Mouse (Mus musculus): ENCODE data around the gene Gm17657. TPM values are rescaled to one million over a fixed set of nuclear protein-coding genes. Genes with fewer than 3 reads are reported as not detected.

The Gm17657 gene
- polyA plus RNA-seq, 1 experiment from 2014 or later: not detected

DNA sequence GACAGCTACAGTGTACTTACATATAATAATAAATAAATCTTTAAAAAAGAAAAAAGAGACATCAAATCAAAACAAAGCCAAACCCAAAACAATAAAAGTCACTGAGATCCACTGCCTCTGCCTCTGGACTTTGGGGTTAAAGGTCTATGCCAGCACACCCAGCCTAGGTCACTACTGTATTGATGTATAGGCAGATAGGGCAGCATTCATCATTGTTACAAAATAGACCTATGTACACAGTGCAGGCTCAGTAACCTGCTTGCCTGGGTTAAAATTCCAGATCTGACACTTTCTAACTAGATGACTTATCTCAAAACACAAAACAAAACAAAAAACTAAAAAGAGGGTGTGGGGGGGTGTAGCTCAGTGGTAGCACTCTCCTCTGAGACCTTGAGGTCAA is 4.7 kb upstream of the Gm17657 start:
- Histone ChIP-seq H3K9ac (ENCODE audit: low read length) (no peak overlapping the region), H3K4me2 (ENCODE audit: low read depth) (no peak overlapping the region), H3K9me3 (ENCODE audit: control insufficient read depth, low read length) (no peaks in the 10 kb centered on the region), H3K4me3 (ENCODE audit: low read depth, low read length) (no peak overlapping the region), H3K4me1 (ENCODE audit: control insufficient read depth, insufficient read depth, low read length) (peaks cover 13% of the 10 kb centered on the region), H3K36me3 (ENCODE audit: control insufficient read depth, insufficient read depth, low read length) (no peaks in the 10 kb centered on the region), H3K27me3 (ENCODE audit: control insufficient read depth, insufficient read depth, low read length) (no peaks in the 10 kb centered on the region), H3K27ac (ENCODE audit: low read depth, low read length) (no peak overlapping the region)
- DNase-seq (ENCODE audit: low spot score) (no peak), ATAC-seq (ENCODE audit: insufficient read depth, low FRiP score, low TSS enrichment) (no peak)

DNA sequence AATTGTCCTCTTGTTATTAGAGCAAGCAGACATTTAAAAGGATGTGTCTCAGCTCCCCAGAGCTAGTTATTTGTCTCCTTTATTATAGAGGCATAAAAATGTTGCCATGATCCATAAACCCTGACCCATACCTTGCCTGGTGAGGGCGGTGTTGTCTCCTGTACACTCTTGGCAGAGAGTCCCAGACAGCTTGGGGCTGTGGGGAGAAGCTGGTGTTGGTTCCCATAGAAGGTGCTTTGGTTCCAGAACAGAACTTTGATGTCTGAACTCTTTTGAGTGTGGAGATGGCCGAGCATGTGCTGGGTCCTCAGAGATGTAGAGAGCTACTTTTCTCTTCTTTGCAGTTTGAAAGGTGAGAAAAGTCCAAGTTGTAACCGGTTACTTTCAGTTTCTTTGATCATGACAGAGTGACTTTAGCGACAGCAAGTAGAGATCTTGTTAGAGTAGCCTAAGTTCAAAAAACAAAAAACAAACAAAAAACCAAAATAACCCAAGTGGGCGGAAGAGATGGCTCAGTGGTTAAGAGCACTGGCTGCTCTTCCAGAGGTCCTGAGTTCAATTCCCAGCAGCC is 2.8 kb upstream of the Gm17657 start, which contains the start of gene Tmem217:
Gene Tmem217 (minus strand): TSS at position 224 of the 571 bp plus-strand sequence.
- Histone ChIP-seq H3K9me3 (ENCODE audit: control insufficient read depth, low read length) (no peaks in the 10 kb centered on the region), H3K36me3 (ENCODE audit: control insufficient read depth, insufficient read depth, low read length) (no peaks in the 10 kb centered on the region), H3K4me3 (ENCODE audit: low read depth, low read length) (no peak within 1 kb of the TSS), H3K4me1 (ENCODE audit: control insufficient read depth, insufficient read depth, low read length) (peaks cover 13% of the 10 kb centered on the region), H3K27ac (ENCODE audit: low read depth, low read length) (no peak within 1 kb of the TSS), H3K9ac (ENCODE audit: low read length) (no peak within 1 kb of the TSS), H3K4me2 (ENCODE audit: low read depth) (no peak within 1 kb of the TSS), H3K27me3 (ENCODE audit: control insufficient read depth, insufficient read depth, low read length) (no peaks in the 10 kb centered on the region)
- DNase-seq (ENCODE audit: low spot score) (no peak), ATAC-seq (ENCODE audit: insufficient read depth, low FRiP score, low TSS enrichment) (no peak)
- 93% methylated on average over 5 of the region's 5 CpGs for WGBS

DNA sequence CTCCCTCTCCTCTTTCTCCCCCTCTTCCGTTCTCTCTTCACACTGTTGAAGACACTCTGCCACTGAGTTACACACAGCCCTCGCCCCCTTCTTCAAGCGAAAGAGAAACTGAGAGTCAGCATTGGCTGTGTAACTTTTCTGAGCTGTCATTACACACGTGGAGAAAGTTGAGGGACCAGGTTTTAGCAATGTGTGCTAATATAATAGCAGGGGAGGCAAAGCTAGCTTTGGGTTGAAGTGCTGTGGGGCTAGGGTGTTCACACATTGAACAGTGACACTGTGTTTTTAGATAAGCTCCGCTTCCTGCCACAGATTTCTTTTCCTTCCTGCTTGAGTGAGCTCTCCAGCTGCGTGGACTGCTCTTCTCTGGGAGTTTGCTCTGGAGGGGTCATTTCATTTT is 1.6 kb upstream of the Gm17657 start:
- H3K9ac ChIP-seq (ENCODE audit: low read length): no peak overlapping the region
- 64% methylated on average over 6 of the region's 6 CpGs for WGBS

DNA sequence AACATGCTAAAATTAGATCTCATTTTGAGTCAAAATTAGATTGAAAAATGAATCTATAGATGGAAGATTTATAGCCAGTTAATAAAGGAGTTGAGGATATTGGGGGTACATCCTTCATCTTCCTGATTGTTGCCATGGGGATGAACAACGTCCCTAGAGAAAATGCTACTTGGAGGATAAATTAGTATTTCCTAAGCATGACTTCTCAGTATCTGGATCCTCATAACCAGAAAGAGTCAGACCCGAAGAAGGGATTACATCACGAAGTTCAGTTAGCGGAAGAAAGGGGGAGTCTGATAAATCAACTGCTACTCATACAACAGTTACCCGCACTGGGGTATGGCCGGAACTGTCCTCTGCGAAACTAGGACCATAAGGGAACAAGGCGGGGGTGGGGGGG is 444 bp downstream of the Gm17657 start:
- Histone ChIP-seq H3K36me3 (ENCODE audit: control insufficient read depth, insufficient read depth, low read length) (no peaks in the 10 kb centered on the region), H3K4me2 (ENCODE audit: low read depth) (no peak overlapping the region; the same call in 1 of the 2 replicates), H3K4me3 (ENCODE audit: low read depth, low read length) (no peak overlapping the region), H3K27me3 (ENCODE audit: control insufficient read depth, insufficient read depth, low read length) (no peaks in the 10 kb centered on the region), H3K27ac (ENCODE audit: low read depth, low read length) (no peak overlapping the region), H3K9ac (ENCODE audit: low read length) (no peak overlapping the region), H3K4me1 (ENCODE audit: control insufficient read depth, insufficient read depth, low read length) (peaks cover 13% of the 10 kb centered on the region), H3K9me3 (ENCODE audit: control insufficient read depth, low read length) (no peaks in the 10 kb centered on the region)
- 0 out of 2 replicates have a peak, but pooled peaks have one; percentile 13 for ATAC-seq (ENCODE audit: insufficient read depth, low FRiP score, low TSS enrichment)
- WGBS: 59% methylated on average over 8 of the region's 8 CpGs
- no peak for DNase-seq (ENCODE audit: low spot score)

More for the DNA sequence above, 1.6 kb upstream of the Gm17657 start:
- Histone ChIP-seq H3K9me3 (ENCODE audit: control insufficient read depth, low read length) (no peaks in the 10 kb centered on the region), H3K36me3 (ENCODE audit: control insufficient read depth, insufficient read depth, low read length) (no peaks in the 10 kb centered on the region), H3K4me1 (ENCODE audit: control insufficient read depth, insufficient read depth, low read length) (peaks cover 13% of the 10 kb centered on the region), H3K27me3 (ENCODE audit: control insufficient read depth, insufficient read depth, low read length) (no peaks in the 10 kb centered on the region), H3K4me2 (ENCODE audit: low read depth) (0 out of 2 replicates have a peak overlapping the region, but pooled peaks have one; percentile 2), H3K27ac (ENCODE audit: low read depth, low read length) (no peak overlapping the region), H3K4me3 (ENCODE audit: low read depth, low read length) (no peak overlapping the region)
- ATAC-seq (ENCODE audit: insufficient read depth, low FRiP score, low TSS enrichment): no peak
- no peak for DNase-seq (ENCODE audit: low spot score)

DNA sequence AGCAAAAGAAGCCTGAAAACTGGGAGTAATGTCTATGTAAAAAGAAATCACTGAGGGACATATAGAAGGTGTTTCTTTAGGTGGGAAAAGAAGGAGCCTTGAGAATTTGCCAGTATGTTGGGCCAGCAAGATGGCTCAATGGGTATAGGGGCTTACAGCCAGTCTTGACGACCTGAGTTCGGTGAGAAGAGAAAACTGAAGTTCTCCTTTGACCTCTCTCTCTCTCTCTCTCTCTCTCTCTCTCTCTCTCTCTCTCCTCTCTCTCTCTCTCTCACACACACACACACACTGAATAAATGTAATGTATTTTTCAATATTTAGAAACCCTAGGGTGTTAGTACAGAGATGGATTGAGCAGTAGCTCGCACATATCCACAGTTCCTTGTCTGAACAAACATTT is 944 bp downstream of the Gm17657 start:
- no peak overlapping the region for H3K9ac ChIP-seq (ENCODE audit: low read length)
- no peak for ATAC-seq (ENCODE audit: insufficient read depth, low FRiP score, low TSS enrichment)
- no peaks in the 10 kb centered on the region for H3K27me3 ChIP-seq (ENCODE audit: control insufficient read depth, insufficient read depth, low read length)
- H3K36me3 ChIP-seq (ENCODE audit: control insufficient read depth, insufficient read depth, low read length): no peaks in the 10 kb centered on the region
- no peak for DNase-seq (ENCODE audit: low spot score)
- no peak overlapping the region for H3K27ac ChIP-seq (ENCODE audit: low read depth, low read length)
- H3K4me1 ChIP-seq (ENCODE audit: control insufficient read depth, insufficient read depth, low read length): peaks cover 13% of the 10 kb centered on the region
- 70% methylated on average over 3 of the region's 3 CpGs for WGBS
- H3K4me2 ChIP-seq (ENCODE audit: low read depth): no peak overlapping the region
- no peaks in the 10 kb centered on the region for H3K9me3 ChIP-seq (ENCODE audit: control insufficient read depth, low read length)
- H3K4me3 ChIP-seq (ENCODE audit: low read depth, low read length): no peak overlapping the region

DNA sequence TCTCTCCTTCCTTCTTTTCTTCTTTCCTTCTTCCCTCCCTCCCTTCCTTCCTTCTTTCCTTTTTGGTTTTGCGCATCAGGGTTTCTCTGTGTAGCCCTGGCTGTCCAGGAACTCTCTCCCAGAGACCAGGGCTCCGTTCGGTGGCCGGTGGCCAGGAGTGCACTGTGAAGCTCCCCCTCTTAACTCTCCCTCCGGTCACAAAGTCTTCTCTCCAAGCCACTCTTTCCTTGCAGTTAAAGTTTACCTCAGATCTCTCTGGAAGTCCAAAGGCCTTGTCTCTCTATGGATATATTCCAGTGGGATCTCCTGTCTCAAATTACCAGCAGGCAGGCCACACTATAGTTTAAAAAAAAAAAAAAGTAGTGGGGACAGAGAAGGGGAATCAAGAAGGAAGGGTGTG is 4.2 kb downstream of the Gm17657 start:
- DNase-seq (ENCODE audit: low spot score) (no peak), ATAC-seq (ENCODE audit: insufficient read depth, low FRiP score, low TSS enrichment) (no peak)
- Histone ChIP-seq H3K9ac (ENCODE audit: low read length) (no peak overlapping the region), H3K4me1 (ENCODE audit: control insufficient read depth, insufficient read depth, low read length) (peaks cover 3% of the 10 kb centered on the region), H3K27ac (ENCODE audit: low read depth, low read length) (no peak overlapping the region), H3K4me3 (ENCODE audit: low read depth, low read length) (no peak overlapping the region), H3K4me2 (ENCODE audit: low read depth) (no peak overlapping the region), H3K27me3 (ENCODE audit: control insufficient read depth, insufficient read depth, low read length) (no peaks in the 10 kb centered on the region), H3K9me3 (ENCODE audit: control insufficient read depth, low read length) (no peaks in the 10 kb centered on the region), H3K36me3 (ENCODE audit: control insufficient read depth, insufficient read depth, low read length) (no peaks in the 10 kb centered on the region)
- WGBS: 97% methylated on average over 5 of the region's 5 CpGs

DNA sequence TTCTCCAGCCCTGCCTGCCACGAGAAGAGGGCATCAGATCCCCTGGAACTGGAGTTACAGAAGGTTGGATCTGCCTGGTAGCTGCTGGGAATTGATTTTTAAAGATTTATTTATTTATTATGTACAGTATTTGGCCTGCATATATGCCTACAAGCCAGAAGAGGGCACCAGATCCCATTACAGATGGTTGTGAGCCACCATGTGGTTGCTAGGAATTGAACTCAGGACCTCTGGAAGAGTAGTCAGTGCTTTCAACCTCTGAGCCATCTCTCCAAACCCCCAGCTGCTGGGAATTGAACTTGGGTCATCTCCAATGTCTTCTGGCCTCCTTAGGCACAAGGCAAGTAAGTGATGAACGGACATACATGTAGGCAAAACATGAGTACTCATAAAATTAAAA is 5.4 kb downstream of the Gm17657 start:
- Histone ChIP-seq H3K36me3 (ENCODE audit: control insufficient read depth, insufficient read depth, low read length) (no peaks in the 10 kb centered on the region), H3K4me1 (ENCODE audit: control insufficient read depth, insufficient read depth, low read length) (no peaks in the 10 kb centered on the region), H3K9me3 (ENCODE audit: control insufficient read depth, low read length) (no peaks in the 10 kb centered on the region), H3K9ac (ENCODE audit: low read length) (no peak overlapping the region), H3K27ac (ENCODE audit: low read depth, low read length) (no peak overlapping the region), H3K4me2 (ENCODE audit: low read depth) (no peak overlapping the region), H3K4me3 (ENCODE audit: low read depth, low read length) (no peak overlapping the region), H3K27me3 (ENCODE audit: control insufficient read depth, insufficient read depth, low read length) (no peaks in the 10 kb centered on the region)
- WGBS: 71% methylated on average over 2 of the region's 2 CpGs
- ATAC-seq (ENCODE audit: insufficient read depth, low FRiP score, low TSS enrichment) (no peak), DNase-seq (ENCODE audit: low spot score) (no peak)

DNA sequence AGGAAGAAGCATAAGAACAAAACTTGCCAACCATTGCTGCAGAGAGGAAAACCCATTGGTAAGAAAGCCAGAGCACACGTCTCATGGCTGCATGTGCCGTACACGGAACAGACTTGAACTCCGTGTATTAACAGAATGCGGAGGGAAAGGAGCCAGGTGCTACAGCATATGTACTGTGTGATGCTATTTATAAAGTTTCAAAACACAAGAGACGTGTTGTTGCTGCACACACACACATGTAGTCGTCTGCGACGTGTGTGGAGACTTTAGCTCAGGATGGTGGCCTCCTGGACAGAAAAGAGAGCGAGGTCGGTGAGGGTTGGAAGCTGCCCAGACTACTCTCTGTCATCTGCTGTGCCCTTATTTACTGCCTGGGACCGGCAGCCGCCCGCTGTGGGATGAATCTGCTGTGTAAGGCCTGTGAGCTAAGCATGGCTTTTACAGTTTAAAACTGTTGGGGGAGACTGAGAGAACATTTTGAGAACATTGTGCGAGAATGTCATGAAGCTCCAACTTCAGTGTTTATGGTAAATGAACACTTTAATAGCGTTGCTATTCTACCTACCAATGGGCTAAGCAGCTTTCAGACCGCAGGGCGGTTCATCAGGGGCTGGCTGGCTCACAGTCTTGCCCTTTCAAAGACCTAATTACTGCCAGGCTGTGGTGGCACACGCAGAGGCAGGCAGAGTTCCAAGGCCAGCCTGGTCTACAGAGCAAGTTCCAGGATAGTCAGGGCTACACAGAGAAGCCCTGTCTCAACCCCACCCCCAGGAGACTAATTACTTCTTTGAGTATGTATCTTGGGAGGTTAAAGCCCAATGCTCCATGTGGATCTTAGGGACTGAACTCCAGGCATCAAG is 6.4 kb downstream of the Gm17657 start:
- H3K9me3 ChIP-seq (ENCODE audit: control insufficient read depth, low read length): no peaks in the 10 kb centered on the region
- no peaks in the 10 kb centered on the region for H3K4me1 ChIP-seq (ENCODE audit: control insufficient read depth, insufficient read depth, low read length)
- no peaks in the 10 kb centered on the region for H3K36me3 ChIP-seq (ENCODE audit: control insufficient read depth, insufficient read depth, low read length)
- 88% methylated on average over 19 of the region's 19 CpGs for WGBS
- ATAC-seq (ENCODE audit: insufficient read depth, low FRiP score, low TSS enrichment) (no peak), DNase-seq (ENCODE audit: low spot score) (no peak)
- H3K4me2 ChIP-seq (ENCODE audit: low read depth): no peak overlapping the region
- H3K9ac ChIP-seq (ENCODE audit: low read length): no peak overlapping the region
- H3K27me3 ChIP-seq (ENCODE audit: control insufficient read depth, insufficient read depth, low read length): no peaks in the 10 kb centered on the region
- H3K4me3 ChIP-seq (ENCODE audit: low read depth, low read length): no peak overlapping the region
- H3K27ac ChIP-seq (ENCODE audit: low read depth, low read length): no peak overlapping the region

DNA sequence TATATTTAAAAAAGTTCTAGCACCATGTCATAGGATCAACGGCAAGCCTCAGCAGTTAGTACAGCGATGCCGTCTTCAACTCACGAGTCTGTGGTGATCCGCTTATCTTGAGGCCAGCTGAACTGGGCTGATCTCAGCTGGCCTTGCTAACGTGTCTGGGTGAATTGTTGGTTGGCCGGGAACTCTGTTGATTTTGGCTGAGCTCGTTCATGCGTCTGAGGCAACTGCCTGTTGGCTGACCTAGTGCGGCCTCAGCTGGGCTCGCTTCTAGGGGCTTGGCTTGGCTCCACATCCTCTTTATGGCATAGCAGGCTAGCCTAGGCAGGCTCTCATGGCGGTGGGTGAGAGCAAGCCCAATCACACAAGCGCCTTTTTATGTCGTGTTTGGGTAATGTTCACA is 8.0 kb downstream of the Gm17657 start:
- WGBS: 81% methylated on average over 14 of the region's 14 CpGs
- Histone ChIP-seq H3K36me3 (ENCODE audit: control insufficient read depth, insufficient read depth, low read length) (no peaks in the 10 kb centered on the region), H3K27me3 (ENCODE audit: control insufficient read depth, insufficient read depth, low read length) (no peaks in the 10 kb centered on the region), H3K4me2 (ENCODE audit: low read depth) (no peak overlapping the region), H3K4me3 (ENCODE audit: low read depth, low read length) (no peak overlapping the region), H3K9me3 (ENCODE audit: control insufficient read depth, low read length) (no peaks in the 10 kb centered on the region), H3K27ac (ENCODE audit: low read depth, low read length) (no peak overlapping the region), H3K9ac (ENCODE audit: low read length) (no peak overlapping the region), H3K4me1 (ENCODE audit: control insufficient read depth, insufficient read depth, low read length) (no peaks in the 10 kb centered on the region)
- no peak for DNase-seq (ENCODE audit: low spot score)
- no peak for ATAC-seq (ENCODE audit: insufficient read depth, low FRiP score, low TSS enrichment)

All from neural tube, embryonic 11.5 days (tissue).